Mouse (Mus musculus) intestine, embryonic 16.5 days (tissue): ENCODE measurements around the gene Fzr1. TPM values are rescaled to one million over a fixed set of nuclear protein-coding genes. Genes with fewer than 3 reads are reported as not detected.
A peak's percentile ranks its signal among the peaks of the same experiment; 100 is the strongest.

Experiments used
- ATAC-seq: fragments of 200-750 bp; cut with Nextera tagmentation; 2 replicates; pipeline ENCODE4 v1.8.0; 2017; ENCODE audit warnings: moderate TSS enrichment, moderate library complexity
- H3K27ac ChIP-seq: fragments of 300-500 bp; sonication (generic); 2 replicates; pipeline ENCODE4 v1.5.1; 2014; ENCODE audit warnings: mild to moderate bottlenecking, low read length
- H3K27me3 ChIP-seq: fragments of 300-500 bp; sonication (generic); replicated peaks from 2 replicates; pipeline ENCODE4 v1.6.1; 2014; ENCODE audit warnings: low read length, control low read depth, mixed read lengths; ENCODE audit not compliant: control insufficient read depth, insufficient read depth
- H3K36me3 ChIP-seq: fragments of 300-500 bp; sonication (generic); 2 replicates; pipeline ENCODE4 v1.6.1; 2014; ENCODE audit warnings: low read length, control low read depth; ENCODE audit not compliant: control insufficient read depth, insufficient read depth
- H3K4me1 ChIP-seq: fragments of 300-500 bp; sonication (generic); 2 replicates; pipeline ENCODE4 v1.6.1; 2014; ENCODE audit warnings: low read length, control low read depth, mixed read lengths; ENCODE audit not compliant: control insufficient read depth, insufficient read depth
- H3K4me2 ChIP-seq: fragments of 300-500 bp; sonication (generic); 2 replicates; pipeline ENCODE4 v1.6.1; 2014; ENCODE audit warnings: low read depth, low read length, control low read depth
- H3K4me3 ChIP-seq: fragments of 300-500 bp; sonication (generic); 2 replicates; pipeline ENCODE4 v1.5.1; 2014; ENCODE audit warnings: mild to moderate bottlenecking, low read length
- H3K9ac ChIP-seq: fragments of 300-500 bp; sonication (generic); 2 replicates; pipeline ENCODE4 v1.6.1; 2014; ENCODE audit warnings: low read depth, low read length
- H3K9me3 ChIP-seq: fragments of 300-500 bp; sonication (generic); 2 replicates; pipeline ENCODE4 v1.6.1; 2016; ENCODE audit warnings: low read length, control low read depth; ENCODE audit not compliant: control insufficient read depth
- WGBS: fragments of 180-500 bp; shearing (Covaris S2); extraction: QIAGEN DNeasy Blood & Tissue Kit; methylation state at CpG from one replicate; pipeline ENCODE4 v1.1.7; 2014; 5-methylcytosine and 5-hydroxymethylcytosine counted together
- polyA plus RNA-seq: library from polyadenylated mRNA; unstranded; fragments of >200 nt; fragmentation: Nextera tagmentation; extraction: Ambion mirVana; gene quantifications from 2 replicates; pipeline ENCODE4 v1.2.1, GENCODE M21; 2015

Gene Fzr1
- polyA plus RNA-seq, 1 experiment from 2014 or later = 78.7 TPM

DNA sequence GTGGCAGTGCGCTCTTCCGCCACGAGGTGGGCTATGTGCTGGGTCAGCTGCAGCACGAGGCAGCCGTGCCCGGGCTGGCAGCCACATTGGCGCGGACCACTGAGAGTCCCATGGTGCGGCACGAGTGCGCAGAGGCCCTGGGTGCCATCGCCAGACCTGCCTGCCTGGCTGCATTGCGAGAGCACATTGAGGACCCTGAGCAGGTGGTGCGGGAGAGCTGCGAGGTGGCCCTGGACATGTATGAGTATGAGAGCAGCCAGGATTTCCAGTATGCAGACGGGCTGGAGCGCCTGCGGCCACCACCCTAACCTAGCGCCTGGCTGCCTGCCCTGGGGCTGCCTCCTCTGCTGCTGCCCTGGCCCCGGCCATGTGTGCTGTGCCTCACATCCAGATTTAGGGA, 9.4 kb upstream of the Fzr1 start:
- no peaks in the 10 kb centered on the region for H3K27me3 ChIP-seq
- 95% methylated on average over 20 of the region's 20 CpGs for WGBS
- no peak for ATAC-seq

DNA sequence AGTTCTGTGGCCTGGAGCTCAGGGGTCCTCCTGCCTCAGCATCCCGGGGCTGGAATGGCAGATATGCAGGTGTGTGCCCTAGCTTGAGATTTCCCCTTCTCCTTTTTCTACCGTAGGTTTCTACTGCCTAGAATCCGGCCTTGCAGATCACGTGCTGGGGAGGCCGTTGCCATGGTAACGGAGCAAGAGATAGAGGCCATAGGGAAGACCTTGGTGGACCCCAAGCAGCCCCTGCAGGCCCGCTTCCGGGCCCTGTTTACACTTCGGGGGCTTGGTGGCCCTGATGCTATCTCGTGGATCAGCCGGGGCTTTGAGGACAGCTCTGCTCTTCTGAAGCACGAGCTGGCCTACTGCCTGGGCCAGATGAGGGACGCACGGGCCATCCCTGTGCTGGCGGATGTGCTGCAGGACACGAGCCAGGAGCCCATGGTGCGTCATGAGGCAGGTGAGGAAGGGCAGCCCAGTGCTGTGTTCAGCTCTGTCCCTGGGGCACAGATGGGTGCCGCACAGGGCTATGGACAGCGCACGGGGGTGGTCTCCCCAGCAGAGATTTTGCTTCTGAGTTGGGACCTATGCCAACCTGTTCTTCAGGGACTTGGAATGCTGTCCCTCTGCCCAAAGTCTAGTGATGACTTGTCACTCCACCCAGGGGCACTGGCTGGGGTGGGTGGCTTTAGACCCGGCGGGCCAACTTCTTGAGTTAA, 7.4 kb upstream of the Fzr1 start:
- Histone ChIP-seq H3K4me2 (peak overlapping the region; percentile 66), H3K4me1 (peaks cover 26% of the 10 kb centered on the region), H3K36me3 (peaks cover 11% of the 10 kb centered on the region), H3K9ac (peak overlapping the region; percentile 80), H3K9me3 (no peaks in the 10 kb centered on the region), H3K27ac (no peak overlapping the region), H3K27me3 (no peaks in the 10 kb centered on the region), H3K4me3 (peak overlapping the region; percentile 74)
- ATAC-seq = no peak
- WGBS = 67% methylated on average over 22 of the region's 22 CpGs

More for the DNA sequence above, 9.4 kb upstream of the Fzr1 start:
- Histone ChIP-seq H3K36me3 (peaks cover 11% of the 10 kb centered on the region), H3K27ac (0 out of 2 replicates have a peak overlapping the region, but pooled peaks have one; percentile 4), H3K4me2 (no peak overlapping the region), H3K4me3 (no peak overlapping the region), H3K4me1 (peaks cover 30% of the 10 kb centered on the region), H3K9ac (peak overlapping the region; percentile 35; the same call in 1 of the 2 replicates), H3K9me3 (no peaks in the 10 kb centered on the region)

DNA sequence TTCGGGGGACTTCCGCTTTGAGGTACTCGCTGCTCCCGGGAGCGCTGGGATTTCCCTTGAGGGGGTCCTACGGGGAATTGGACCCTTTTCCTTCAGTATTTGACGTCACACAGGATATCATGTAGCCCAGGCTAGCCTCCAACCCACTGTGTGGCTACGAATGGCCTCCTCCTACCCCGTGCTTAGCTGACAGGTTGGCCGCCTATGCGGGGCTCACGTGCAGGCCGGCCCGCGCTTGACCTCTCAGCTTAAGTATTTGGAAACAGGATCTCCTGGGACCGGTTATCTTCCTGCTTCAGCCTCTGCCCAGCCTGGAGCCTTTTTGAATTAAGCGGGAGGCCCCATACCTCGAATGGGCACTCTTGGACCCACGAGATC, 6.3 kb upstream of the Fzr1 start:
- Histone ChIP-seq H3K9ac (peak overlapping the region; percentile 80), H3K4me1 (peaks cover 25% of the 10 kb centered on the region), H3K4me3 (peak overlapping the region; percentile 74), H3K27me3 (no peaks in the 10 kb centered on the region), H3K9me3 (no peaks in the 10 kb centered on the region), H3K27ac (peak overlapping the region; percentile 65), H3K36me3 (peaks cover 11% of the 10 kb centered on the region), H3K4me2 (peak overlapping the region; percentile 66)
- ATAC-seq = peak; percentile 11
- WGBS = under 1% methylated on average over 19 of the region's 19 CpGs

DNA sequence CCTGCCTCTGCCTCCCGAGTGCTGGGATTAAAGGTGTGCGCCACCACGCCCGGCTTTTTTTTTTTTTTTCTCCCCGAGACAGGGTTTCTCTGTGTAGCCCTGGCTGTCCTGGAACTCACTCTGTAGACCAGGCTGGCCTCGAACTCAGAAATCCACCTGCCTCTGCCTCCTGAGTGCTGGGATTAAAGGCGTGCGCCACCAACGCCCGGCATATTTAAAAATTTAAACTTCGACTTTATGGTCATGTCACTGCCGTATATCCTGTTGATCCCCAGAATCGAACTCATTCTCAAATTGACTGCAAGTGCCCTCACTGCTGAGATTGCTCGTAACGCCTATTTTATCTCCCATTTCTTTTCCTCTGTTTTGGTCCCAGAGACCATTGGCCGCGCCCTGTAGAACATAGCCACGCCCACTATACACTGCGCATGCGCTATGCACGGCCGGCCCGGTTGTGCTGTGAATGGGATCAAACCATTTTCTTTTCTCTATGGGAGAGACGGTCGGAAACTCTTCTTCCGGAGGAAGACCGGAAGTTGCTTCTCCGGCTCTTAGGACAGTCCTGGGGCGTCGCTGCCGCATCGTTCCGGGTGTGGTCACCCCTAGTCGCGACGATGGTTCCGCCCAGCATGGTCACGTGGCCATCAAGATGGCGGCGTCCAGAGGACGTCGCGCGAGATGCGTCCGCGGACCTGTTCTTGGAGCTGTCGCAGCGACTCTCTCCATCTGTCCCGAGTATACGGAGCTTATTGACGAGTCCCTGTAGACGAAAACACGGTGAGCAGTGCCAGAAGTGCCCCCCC, 5.7 kb upstream of the Fzr1 start, which contains the start of the genes Dohh and Gm48551:
Dohh (plus strand) TSS at position 627 of the 803 bp plus-strand sequence.
Gm48551 (plus strand) TSS at position 665 of the 803 bp plus-strand sequence.
- Histone ChIP-seq H3K36me3 (peaks cover 11% of the 10 kb centered on the region), H3K9me3 (no peaks in the 10 kb centered on the region), H3K27me3 (no peaks in the 10 kb centered on the region), H3K4me2 (peak within 1 kb of the TSS; percentile 66), H3K27ac (peak within 1 kb of the TSS; percentile 65), H3K4me1 (peaks cover 20% of the 10 kb centered on the region), H3K9ac (peak within 1 kb of the TSS; percentile 80), H3K4me3 (peak within 1 kb of the TSS; percentile 74)
- WGBS = 5% methylated on average over 51 of the region's 54 CpGs
- ATAC-seq = peak; percentile 91

DNA sequence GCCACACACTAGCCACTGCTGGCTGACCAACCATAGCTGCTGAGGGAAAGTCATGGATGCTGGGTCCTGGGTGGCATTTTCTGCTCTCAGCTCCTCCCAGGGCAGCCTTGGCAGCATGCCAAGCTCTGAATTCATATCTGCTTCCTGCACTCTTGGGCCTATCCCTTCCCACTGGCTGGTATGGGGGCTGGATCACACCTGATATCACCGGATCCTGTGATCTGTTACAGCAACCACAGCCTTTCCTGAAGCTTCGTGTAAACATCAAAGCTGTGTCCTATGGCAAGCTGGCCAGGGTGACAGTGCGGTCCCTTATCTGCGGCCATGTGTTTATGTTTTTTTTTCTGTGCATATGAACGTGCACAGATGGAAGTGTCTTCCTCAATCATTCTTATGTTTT, 3.7 kb upstream of the Fzr1 start:
- 55% methylated on average over 5 of the region's 5 CpGs for WGBS
- peak overlapping the region; percentile 53 for H3K27ac ChIP-seq

DNA sequence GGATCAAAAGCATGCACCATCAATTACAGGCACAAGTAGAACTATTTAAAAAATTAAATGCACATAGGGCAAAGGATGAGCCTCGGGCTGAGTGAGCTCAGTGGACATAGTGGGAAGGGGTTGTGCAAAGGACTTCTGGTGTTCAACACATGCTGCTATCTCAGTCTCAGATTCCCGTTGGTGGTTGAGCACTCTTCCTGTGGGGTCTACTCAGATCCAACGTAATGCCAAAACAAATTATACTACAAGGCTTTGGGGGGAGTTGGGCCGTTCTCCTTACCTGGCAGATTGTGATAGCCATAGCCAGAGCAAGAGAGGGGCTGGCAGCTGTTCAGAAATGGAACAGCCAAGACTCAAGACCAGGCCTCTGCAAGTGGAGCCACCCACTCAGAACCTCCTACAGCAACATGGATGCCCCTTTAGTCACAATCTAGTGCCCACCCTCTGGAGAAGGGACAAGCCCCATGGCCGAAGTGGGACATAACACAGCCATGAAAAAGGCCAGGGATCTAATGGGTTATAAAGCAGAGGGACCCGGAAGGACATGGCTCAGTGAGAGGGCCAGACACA, 1.6 kb upstream of the Fzr1 start:
- H3K4me3 ChIP-seq = no peak overlapping the region
- WGBS = 83% methylated on average over 6 of the region's 6 CpGs
- no peak overlapping the region for H3K27ac ChIP-seq
- no peak overlapping the region for H3K4me2 ChIP-seq
- no peaks in the 10 kb centered on the region for H3K9me3 ChIP-seq
- ATAC-seq = no peak
- H3K9ac ChIP-seq = no peak overlapping the region
- peaks cover 3% of the 10 kb centered on the region; the same call in 1 of the 2 replicates for H3K36me3 ChIP-seq
- H3K4me1 ChIP-seq = peaks cover 20% of the 10 kb centered on the region
- no peaks in the 10 kb centered on the region for H3K27me3 ChIP-seq

More for the DNA sequence above, 3.7 kb upstream of the Fzr1 start:
- Histone ChIP-seq H3K4me1 (peaks cover 24% of the 10 kb centered on the region), H3K4me3 (no peak overlapping the region), H3K9ac (no peak overlapping the region), H3K9me3 (no peaks in the 10 kb centered on the region), H3K4me2 (no peak overlapping the region), H3K36me3 (no peaks in the 10 kb centered on the region), H3K27me3 (no peaks in the 10 kb centered on the region)
- peak; percentile 6; the same call in 1 of the 2 replicates for ATAC-seq

DNA sequence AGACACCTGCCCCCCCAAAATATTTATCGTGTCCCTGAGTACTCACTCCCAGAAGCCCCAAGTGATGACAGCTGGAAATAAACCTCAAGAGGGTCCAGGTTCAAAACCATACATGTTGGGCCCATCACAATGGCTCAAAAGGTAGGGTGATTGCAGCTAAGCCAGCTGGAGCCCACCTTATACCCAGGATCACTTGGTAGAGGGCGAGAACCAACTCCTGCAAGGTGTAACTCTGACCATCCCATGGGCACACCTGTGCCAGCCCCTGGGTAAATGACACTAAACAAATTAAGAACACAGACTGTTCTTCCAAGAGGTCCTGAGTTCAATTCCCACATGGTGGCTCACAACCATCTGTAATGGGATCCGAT, 852 bp upstream of the Fzr1 start:
- Histone ChIP-seq H3K4me2 (peak overlapping the region; percentile 74), H3K36me3 (peaks cover 3% of the 10 kb centered on the region; the same call in 1 of the 2 replicates), H3K4me3 (peak overlapping the region; percentile 83), H3K9me3 (no peaks in the 10 kb centered on the region), H3K27me3 (no peaks in the 10 kb centered on the region), H3K4me1 (peaks cover 19% of the 10 kb centered on the region), H3K27ac (peak overlapping the region; percentile 62), H3K9ac (peak overlapping the region; percentile 65)
- no peak for ATAC-seq
- WGBS = 60% methylated on average over 3 of the region's 3 CpGs

DNA sequence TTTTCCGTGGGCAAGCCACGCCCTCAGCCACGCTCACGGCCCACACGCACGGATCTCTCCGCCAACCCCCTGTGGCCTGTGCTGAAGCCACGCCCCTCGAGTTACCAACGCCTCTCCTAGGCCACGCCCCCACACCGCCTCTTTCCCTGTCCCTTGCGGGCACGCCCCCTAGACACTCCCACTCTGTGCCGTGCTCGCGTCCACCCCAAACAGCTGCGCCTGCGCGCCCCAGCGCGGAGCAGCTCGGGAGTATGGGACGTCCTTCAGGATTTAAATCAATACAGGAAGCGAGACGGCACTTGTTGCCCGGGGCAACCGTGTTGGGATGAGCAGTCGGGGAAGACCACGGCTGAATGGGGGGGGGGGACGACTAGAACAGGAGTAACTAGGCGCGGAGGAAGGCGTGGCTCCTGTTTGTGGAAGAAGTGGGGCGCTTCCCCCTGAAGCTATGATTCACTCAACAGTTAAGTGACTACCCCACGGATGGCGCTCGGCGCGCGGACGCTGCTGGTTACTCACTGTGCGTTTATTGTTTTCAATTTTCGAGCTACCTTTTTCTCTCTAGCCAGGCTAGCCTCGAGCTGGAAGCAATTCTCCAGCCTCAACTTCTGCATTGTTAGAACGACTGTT, 352 bp upstream of the Fzr1 start:
- WGBS = under 1% methylated on average over 46 of the region's 46 CpGs
- peaks cover 19% of the 10 kb centered on the region for H3K4me1 ChIP-seq
- H3K4me2 ChIP-seq = peak overlapping the region; percentile 74
- H3K4me3 ChIP-seq = peak overlapping the region; percentile 83
- H3K9ac ChIP-seq = peak overlapping the region; percentile 65
- H3K36me3 ChIP-seq = peaks cover 3% of the 10 kb centered on the region; the same call in 1 of the 2 replicates
- H3K27me3 ChIP-seq = no peaks in the 10 kb centered on the region
- ATAC-seq = peak; percentile 95
- peak overlapping the region; percentile 62 for H3K27ac ChIP-seq
- no peaks in the 10 kb centered on the region for H3K9me3 ChIP-seq

DNA sequence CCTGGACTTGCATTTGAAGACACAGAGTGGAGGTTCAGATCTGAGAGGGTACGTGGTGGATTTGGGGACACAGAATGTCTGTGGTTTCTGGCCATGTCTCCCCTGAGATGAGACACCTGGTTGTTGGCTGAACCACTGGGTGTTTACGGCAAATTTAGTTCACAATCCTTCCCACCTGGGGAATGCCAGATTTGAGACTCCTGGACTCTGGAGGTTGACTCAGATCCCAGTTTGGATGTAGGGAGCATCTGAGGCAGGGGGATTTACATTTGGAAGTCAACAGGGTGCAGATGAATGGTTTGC, 1.0 kb downstream of the Fzr1 start:
- Histone ChIP-seq H3K9ac (peak overlapping the region; percentile 95), H3K4me3 (peak overlapping the region; percentile 83), H3K4me1 (peaks cover 20% of the 10 kb centered on the region), H3K36me3 (peaks cover 3% of the 10 kb centered on the region; the same call in 1 of the 2 replicates), H3K27me3 (no peaks in the 10 kb centered on the region), H3K4me2 (peak overlapping the region; percentile 83), H3K9me3 (no peaks in the 10 kb centered on the region), H3K27ac (no peak overlapping the region)
- WGBS = 32% methylated on average over 2 of the region's 2 CpGs
- ATAC-seq = no peak
